Mouse (Mus musculus) megakaryocyte-erythroid progenitor cell, adult 5-6 weeks (primary cell): ENCODE data around the gene Ms4a18. TPM values are rescaled to one million over a fixed set of nuclear protein-coding genes. Genes with fewer than 3 reads are reported as not detected.

Source experiments
- ATAC-seq: replicated peaks from 2 replicates; pipeline ENCODE4 v1.8.0; 2016; ENCODE audit warnings: mild to moderate bottlenecking, inconsistent platforms; ENCODE audit not compliant: severe bottlenecking, poor library complexity, low FRiP score, low TSS enrichment
- total RNA-seq, 2 experiments: library from RNA; stranded (forward) in 1 of 2; stranded (reverse) in 1 of 2; fragments of 200-1000, 215-1000 nt in 1 of 2; fragments of >200 nt in 1 of 2; fragmentation: Nextera tagmentation in 1 of 2; gene quantifications; 2 replicates each; pipeline ENCODE4 v1.2.3; 2014 to 2017

Gene Ms4a18
- total RNA-seq, 2 experiments from 2014 or later = not detected

GRCm38 (mm10) chr19:10988563-10988962 lies 29.3 kb downstream of the Ms4a18 start:
- no peak for ATAC-seq

DNA sequence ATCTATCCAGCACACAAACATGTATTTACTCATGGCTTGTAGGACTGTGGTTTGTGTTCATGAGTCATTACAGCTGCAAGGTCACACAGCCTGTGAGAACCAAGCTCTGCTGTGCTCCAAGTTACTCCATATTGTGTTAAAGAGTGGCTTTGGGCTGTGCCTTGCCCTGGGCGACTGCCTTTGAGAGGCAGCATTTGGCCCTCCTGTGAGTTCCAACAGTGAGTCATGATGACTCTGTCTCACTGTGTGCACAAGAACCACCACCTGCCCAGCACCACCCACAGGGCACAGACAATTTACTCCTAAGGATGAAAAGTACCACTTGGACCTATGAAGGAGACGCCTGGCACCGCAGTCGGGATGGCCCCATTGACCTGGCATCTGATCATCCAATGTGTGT lies 31.9 kb downstream of the Ms4a18 start:
- no peak for ATAC-seq

GRCm38 (mm10) chr19:10984551-10984950 lies 33.3 kb downstream of the Ms4a18 start:
- ATAC-seq = no peak

DNA sequence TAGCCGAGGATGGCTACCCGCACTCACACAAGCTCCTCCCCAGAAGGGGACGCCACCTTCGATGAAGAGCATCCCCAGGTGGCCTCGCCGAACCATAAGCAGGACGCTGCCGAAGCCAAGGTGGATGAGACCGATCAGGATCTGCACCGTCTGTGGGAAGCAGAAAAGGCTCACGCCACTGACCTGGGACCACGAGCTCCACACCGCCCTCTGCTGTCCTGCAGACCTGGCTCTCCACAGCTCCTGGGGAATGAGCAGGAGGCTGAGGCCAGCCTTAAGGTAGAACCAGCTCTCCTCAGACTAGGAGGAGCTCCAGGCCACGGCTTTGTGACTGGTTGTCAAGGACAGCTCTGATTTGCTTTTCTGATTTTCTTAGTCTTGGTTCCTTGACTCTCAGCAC lies 34.7 kb downstream of the Ms4a18 start:
- 0 out of 2 replicates have a peak, but pooled peaks have one; percentile 45 for ATAC-seq

- ATAC-seq = no peak
Observed at GRCm38 (mm10) chr19:10980210-10980609, 37.6 kb downstream of the Ms4a18 start.

DNA sequence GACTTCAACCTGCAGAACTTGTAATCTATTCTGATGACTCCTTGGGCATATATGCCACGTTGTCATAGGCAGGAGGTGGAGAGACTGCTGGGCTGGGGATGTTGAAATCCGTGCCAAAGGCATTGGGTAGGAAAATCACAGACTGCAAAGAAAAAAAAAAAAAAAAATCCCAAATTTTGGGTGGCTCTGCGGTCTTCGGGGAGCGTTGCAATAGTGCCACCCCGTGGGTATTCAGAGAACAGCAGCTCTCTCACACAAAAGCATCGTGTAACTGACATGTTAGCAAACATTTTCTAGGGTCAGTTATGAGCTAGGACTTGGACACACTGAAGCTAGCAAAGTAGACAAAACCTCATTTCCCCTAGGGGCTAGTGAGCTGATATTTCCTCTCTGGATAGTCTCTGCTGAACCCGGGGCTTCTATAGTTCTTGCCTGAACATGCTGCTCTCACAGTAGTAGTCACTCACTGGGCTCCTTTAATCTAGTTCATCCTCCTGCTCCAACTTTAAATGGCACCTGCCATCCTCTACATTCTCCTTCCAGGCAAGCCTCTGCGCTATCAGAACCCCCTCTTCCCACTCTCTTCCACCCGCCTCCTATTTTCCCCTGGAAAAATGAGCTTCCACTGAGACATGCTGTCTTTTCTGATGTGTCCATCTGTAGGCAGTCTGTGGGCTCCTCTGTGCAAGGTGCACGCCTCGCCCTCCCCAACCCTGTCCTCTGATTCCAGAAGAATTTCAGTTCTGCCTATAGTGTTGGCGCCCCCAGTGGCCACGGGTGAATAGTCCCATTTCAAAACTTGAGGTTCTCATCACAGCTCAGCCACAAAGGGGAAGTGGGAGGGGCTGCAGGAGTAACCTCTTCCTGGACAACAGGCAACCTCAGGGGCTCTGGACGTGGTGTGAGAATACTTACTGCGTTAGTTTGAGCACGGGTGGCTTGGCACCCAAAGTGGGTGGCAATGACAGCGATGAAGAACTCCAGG lies 38.4 kb downstream of the Ms4a18 start:
- peak; percentile 87 for ATAC-seq

DNA sequence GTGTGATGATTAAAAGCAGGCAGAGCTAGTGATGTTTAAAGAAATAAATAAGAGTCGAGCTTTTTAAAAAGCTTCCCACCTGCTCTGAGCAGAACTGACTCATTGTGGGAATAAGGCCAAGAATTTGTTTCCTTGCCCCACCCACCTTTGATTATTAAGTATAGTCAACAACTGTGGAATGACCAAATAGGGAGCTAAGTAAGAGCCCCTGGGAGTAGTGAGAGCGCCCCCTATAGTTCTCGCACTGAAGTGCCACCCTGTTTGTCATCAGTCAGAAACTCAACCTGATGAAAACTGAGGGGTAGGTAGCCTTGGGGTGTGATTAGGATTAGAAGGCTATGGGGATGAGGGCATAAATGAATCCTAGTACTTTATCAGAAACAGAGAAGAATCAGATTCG lies 41.5 kb downstream of the Ms4a18 start:
- ATAC-seq = no peak

DNA sequence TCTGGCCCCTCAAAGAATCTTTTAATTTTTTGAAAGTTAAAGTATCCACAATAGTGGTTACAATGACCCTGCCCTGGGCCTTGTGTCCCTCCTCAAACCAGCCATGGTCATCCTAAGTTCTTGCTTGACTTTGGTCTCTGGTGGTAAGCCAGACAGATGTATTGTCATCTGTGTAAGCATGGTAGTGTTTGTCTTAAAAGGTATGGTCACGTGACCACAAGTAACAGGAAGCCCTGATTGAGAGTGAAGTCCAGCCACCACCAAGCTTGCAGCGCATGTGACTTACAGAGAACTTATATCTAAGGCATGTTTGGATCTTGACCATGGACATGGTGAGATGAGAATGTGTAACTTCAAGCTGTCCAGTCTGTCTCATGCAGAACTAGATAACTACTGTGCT lies 42.6 kb downstream of the Ms4a18 start:
- ATAC-seq = no peak

GRCm38 (mm10) chr19:10974238-10974865 lies 43.5 kb downstream of the Ms4a18 start, which contains the start of gene Ms4a10:
Ms4a10 (minus strand) TSS chr19:10974670.
- ATAC-seq = no peak

GRCm38 (mm10) chr19:10973187-10973586 lies 44.6 kb downstream of the Ms4a18 start:
- ATAC-seq = no peak

- ATAC-seq = no peak
Observed at GRCm38 (mm10) chr19:10972660-10973059, 45.2 kb downstream of the Ms4a18 start.

GRCm38 (mm10) chr19:10970457-10970856 lies 47.4 kb downstream of the Ms4a18 start:
- ATAC-seq = 0 out of 2 replicates have a peak, but pooled peaks have one; percentile 22

DNA sequence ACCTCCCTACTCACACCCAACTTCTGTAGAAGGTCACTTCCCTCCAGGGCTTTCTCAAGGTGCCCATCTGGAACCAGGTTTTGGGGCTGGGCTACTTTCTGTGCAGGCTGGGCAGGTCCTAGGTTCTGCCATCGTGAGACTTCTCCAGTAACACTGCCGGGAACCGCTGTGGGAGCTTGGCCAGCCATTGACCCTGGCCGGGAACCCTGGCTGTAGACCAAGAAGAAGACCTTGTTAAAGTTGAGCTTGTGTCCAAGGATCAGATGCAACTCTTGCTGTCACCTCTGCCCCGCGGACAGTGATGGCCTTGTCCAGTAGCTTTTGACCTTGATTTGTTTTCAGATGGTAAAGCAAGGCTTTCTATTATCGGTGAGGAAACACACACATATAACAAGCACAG lies 49.3 kb downstream of the Ms4a18 start:
- ATAC-seq = no peak

GRCm38 (mm10) chr19:10965721-10966120 lies 52.1 kb downstream of the Ms4a18 start:
- no peak for ATAC-seq

DNA sequence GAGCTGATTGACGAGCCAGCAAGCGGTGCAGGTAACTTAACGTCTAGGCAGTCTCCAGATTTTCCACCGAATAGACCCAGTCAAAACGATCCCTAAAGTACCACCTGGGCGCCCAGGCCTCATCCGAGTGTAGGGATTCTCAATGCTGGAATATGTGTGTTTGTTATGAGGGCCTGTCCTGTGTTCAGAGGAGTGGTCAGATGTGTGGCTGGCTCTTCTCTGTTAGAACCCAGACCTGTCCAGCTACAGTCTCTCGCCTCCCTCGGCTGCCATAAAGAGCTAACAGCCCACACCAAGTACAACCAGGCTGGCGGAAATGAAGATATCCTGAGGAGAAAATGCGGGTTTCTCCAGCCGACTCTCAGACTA lies 57.9 kb downstream of the Ms4a18 start:
- no peak for ATAC-seq

- ATAC-seq = peak; percentile 79
Observed at GRCm38 (mm10) chr19:10959085-10959977, 58.5 kb downstream of the Ms4a18 start.

DNA sequence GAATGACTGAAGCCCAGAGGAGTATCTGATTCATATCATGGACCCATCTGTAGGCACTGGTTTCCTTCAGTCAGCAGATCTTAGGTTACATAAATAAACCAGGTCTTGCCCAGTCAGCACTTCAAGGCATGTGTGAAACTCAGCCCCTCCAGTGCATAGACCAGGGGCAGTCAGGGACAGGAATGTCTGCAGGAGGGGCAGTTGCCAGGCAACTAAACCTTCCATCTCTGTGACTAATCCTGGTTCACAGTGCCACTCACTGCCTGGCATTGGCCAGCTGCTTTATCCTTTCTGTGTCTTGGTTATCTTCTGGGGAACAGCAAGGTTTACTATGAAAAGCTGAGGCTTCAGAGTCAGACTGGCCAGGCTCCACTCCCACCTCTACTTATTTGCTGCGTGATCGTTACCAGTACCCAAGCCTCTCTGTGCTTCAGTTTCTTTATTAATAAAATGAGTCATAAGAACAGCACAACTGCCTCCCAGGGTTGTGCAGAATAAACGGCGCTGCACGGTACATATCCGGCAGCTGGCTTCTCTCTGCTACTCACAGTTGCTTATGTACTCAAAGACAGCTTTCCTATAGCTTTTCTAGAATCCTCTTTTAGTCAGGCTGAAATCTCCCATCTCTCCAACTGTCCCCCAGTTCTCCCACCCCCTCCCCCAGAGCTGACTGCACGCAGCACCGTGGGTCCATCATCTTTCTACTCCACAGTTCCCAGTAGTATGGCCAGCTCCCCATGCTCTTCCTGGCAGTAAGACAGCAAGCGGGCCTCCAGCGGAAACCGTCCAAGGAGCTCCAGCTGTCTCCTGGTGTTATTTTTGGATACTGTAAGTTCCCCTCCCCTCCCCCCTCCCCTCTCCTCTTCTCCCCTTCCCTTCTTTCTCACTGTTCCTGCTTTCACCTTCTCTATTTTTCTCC lies 65.6 kb downstream of the Ms4a18 start:
- no peak for ATAC-seq

DNA sequence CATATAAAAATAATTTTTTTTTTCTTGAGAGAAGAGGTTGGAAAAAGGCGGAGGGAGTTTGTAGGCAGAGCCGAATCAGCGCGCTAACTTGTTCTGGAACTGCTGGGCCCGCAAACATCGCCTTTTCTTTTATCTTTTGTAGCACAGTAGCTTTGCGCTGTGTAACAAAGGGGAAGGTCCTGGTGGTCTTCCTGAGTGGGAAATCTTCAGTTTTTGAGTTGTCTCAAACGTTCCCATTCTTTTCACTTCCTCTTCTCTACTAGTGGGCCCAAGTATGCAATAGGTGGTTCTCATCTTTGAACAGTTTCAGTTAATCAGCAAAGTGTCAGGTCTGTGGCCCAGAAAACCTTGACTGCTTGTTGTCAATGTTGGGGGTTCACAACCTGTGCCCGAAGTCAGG lies 68.3 kb downstream of the Ms4a18 start:
- ATAC-seq = no peak

- peak; percentile 95 for ATAC-seq
Observed at GRCm38 (mm10) chr19:10949112-10949511, 68.7 kb downstream of the Ms4a18 start, which contains the start of gene Ccdc86. Ccdc86 (minus strand) TSS chr19:10949266.
